Mouse (Mus musculus) MEL (cell line): Measurements from ENCODE around the gene Top1. TPM values are rescaled to one million over a fixed set of nuclear protein-coding genes. Genes with fewer than 3 reads are reported as not detected.

Experiments
- DNase-seq: peaks from one replicate; pipeline ENCODE4 v3.0.0; 2011; ENCODE audit warnings: low read depth, low spot score
- H3K27ac ChIP-seq: 2 replicates; pipeline ENCODE4 v1.5.1; 2012; ENCODE audit warnings: low read depth, mild to moderate bottlenecking, control low read depth, low read length, moderate library complexity; ENCODE audit not compliant: control insufficient read depth
- H3K27me3 ChIP-seq, 2 experiments: fragments of 150-350 bp in 1 of 2; sonication (generic) in 1 of 2; 2 replicates each; pipeline ENCODE4 v1.6.1; 2012; ENCODE audit warnings: low read length in 2 of 2, mild to moderate bottlenecking in 2 of 2, improper control_type of control experiment in 1 of 2, moderate library complexity in 1 of 2; ENCODE audit not compliant: insufficient read depth in 2 of 2, control insufficient read depth in 1 of 2
- H3K36me3 ChIP-seq, 2 experiments: 2 replicates each; pipeline ENCODE4 v1.6.1; 2012 to 2014; ENCODE audit warnings: low read length in 2 of 2, improper control_type of control experiment in 1 of 2, inconsistent platforms in 1 of 2, mild to moderate bottlenecking in 1 of 2; ENCODE audit not compliant: insufficient read depth in 2 of 2, control insufficient read depth in 1 of 2
- H3K4me1 ChIP-seq, 2 experiments: fragments of 150-350 bp in 1 of 2; sonication (generic) in 1 of 2; 2 replicates each; pipeline ENCODE4 v1.6.1; 2012; ENCODE audit warnings: low read length in 2 of 2, improper control_type of control experiment in 1 of 2, mild to moderate bottlenecking in 1 of 2; ENCODE audit not compliant: insufficient read depth in 2 of 2, control insufficient read depth in 1 of 2
- H3K4me3 ChIP-seq, 2 experiments: fragments of 150-350 bp in 1 of 2; sonication (generic) in 1 of 2; 2 replicates each; pipeline ENCODE4 v1.5.1; 2012; ENCODE audit warnings: low read depth in 2 of 2, low read length in 2 of 2, mild to moderate bottlenecking in 2 of 2, moderate library complexity in 2 of 2, control low read depth in 1 of 2, improper control_type of control experiment in 1 of 2; ENCODE audit not compliant: control insufficient read depth in 1 of 2, insufficient read depth in 1 of 2
- H3K79me2 ChIP-seq: 2 replicates; pipeline ENCODE4 v1.6.1; 2012; ENCODE audit warnings: mild to moderate bottlenecking, low read length, moderate library complexity; ENCODE audit not compliant: control insufficient read depth, poor library complexity, insufficient read depth
- H3K9ac ChIP-seq: 2 replicates; pipeline ENCODE4 v1.6.1; 2012; ENCODE audit warnings: low read depth, mild to moderate bottlenecking, control low read depth, low read length, moderate library complexity; ENCODE audit not compliant: control insufficient read depth, poor library complexity, severe bottlenecking
- H3K9me3 ChIP-seq: fragments of 150-350 bp; sonication (generic); replicated peaks from 2 replicates; pipeline ENCODE4 v1.6.1; 2012; ENCODE audit warnings: mild to moderate bottlenecking, low read length, improper control_type of control experiment, moderate library complexity; ENCODE audit not compliant: insufficient read depth
- BHLHE40 ChIP-seq: IDR thresholded peaks from 2 replicates; pipeline ENCODE4 v1.6.1; 2012; ENCODE audit warnings: low read depth, mild to moderate bottlenecking, inconsistent platforms, low read length, improper control_type of control experiment, borderline replicate concordance
- CTCF ChIP-seq, 3 experiments: IDR thresholded peaks in 2 of 3; conservative IDR thresholded peaks in 1 of 3; 2 replicates each; pipeline ENCODE4 v1.5.1; 2011 to 2012; ENCODE audit warnings: low read length in 3 of 3, low read depth in 2 of 3, mild to moderate bottlenecking in 2 of 3, improper control_type of control experiment in 1 of 3, inconsistent platforms in 1 of 3, mixed read lengths in 1 of 3, moderate library complexity in 1 of 3; ENCODE audit not compliant: control insufficient read depth in 1 of 3, insufficient read depth in 1 of 3, poor library complexity in 1 of 3, severe bottlenecking in 1 of 3
- E2F4 ChIP-seq: IDR thresholded peaks from 2 replicates; pipeline ENCODE4 v1.6.1; 2011; ENCODE audit warnings: low read depth, low read length, improper control_type of control experiment, borderline replicate concordance
- ETS1 ChIP-seq: IDR thresholded peaks from 2 replicates; pipeline ENCODE4 v1.6.1; 2012; ENCODE audit warnings: low read depth, mild to moderate bottlenecking, inconsistent platforms, low read length, improper control_type of control experiment, moderate library complexity
- GABPA ChIP-seq: IDR thresholded peaks from 2 replicates; pipeline ENCODE4 v1.6.1; 2012; ENCODE audit warnings: low read depth, mild to moderate bottlenecking, inconsistent platforms, low read length, improper control_type of control experiment, moderate library complexity
- GATA1 ChIP-seq: IDR thresholded peaks from 2 replicates; pipeline ENCODE4 v1.6.1; 2011; ENCODE audit warnings: low read depth, low read length, improper control_type of control experiment
- JUND ChIP-seq: IDR thresholded peaks from 2 replicates; pipeline ENCODE4 v1.6.1; 2011; ENCODE audit warnings: low read depth, mild to moderate bottlenecking, improper control_type of control experiment, low read length
- KAT2A ChIP-seq: conservative IDR thresholded peaks from 2 replicates; pipeline ENCODE4 v1.6.1; 2012; ENCODE audit warnings: low read depth, low read length, improper control_type of control experiment, inconsistent platforms
- MAFK ChIP-seq: IDR thresholded peaks from 2 replicates; pipeline ENCODE4 v1.6.1; 2011; ENCODE audit warnings: low read depth, mild to moderate bottlenecking, low read length, improper control_type of control experiment, borderline replicate concordance
- POLR2AphosphoS5 ChIP-seq: IDR thresholded peaks from 2 replicates; pipeline ENCODE4 v1.6.1; 2012; ENCODE audit warnings: low read depth, borderline replicate concordance, mild to moderate bottlenecking, inconsistent platforms, low read length, moderate library complexity, mixed read lengths
- SIN3A ChIP-seq: IDR thresholded peaks from 2 replicates; pipeline ENCODE4 v1.6.1; 2012; ENCODE audit warnings: low read length, improper control_type of control experiment, inconsistent platforms
- SMC3 ChIP-seq: IDR thresholded peaks from 2 replicates; pipeline ENCODE4 v1.6.1; 2011; ENCODE audit warnings: low read depth, low read length, improper control_type of control experiment
- TAL1 ChIP-seq: IDR thresholded peaks from 2 replicates; pipeline ENCODE4 v1.6.1; 2012; ENCODE audit warnings: mild to moderate bottlenecking, inconsistent platforms, low read length, moderate library complexity, mixed read lengths
- TBP ChIP-seq: IDR thresholded peaks from 2 replicates; pipeline ENCODE4 v1.8.0; 2011; ENCODE audit warnings: low read depth, low read length, improper control_type of control experiment
- UBTF ChIP-seq: IDR thresholded peaks from 2 replicates; pipeline ENCODE4 v1.6.1; 2012; ENCODE audit warnings: low read depth, mild to moderate bottlenecking, inconsistent platforms, low read length, improper control_type of control experiment, moderate library complexity, borderline replicate concordance; ENCODE audit not compliant: insufficient read depth
- USF1 ChIP-seq: IDR thresholded peaks from 2 replicates; pipeline ENCODE4 v1.6.1; 2014; ENCODE audit warnings: low read depth, mild to moderate bottlenecking, inconsistent platforms, low read length, improper control_type of control experiment, moderate library complexity
- ZC3H11A ChIP-seq: IDR thresholded peaks from 2 replicates; pipeline ENCODE4 v1.6.1; 2012; ENCODE audit warnings: low read depth, mild to moderate bottlenecking, inconsistent platforms, low read length, improper control_type of control experiment
- ZNF384 ChIP-seq: IDR thresholded peaks from 2 replicates; pipeline ENCODE4 v1.6.1; 2012; ENCODE audit warnings: low read depth, mild to moderate bottlenecking, inconsistent platforms, low read length, improper control_type of control experiment
- polyA plus RNA-seq, 2 experiments: library from polyadenylated mRNA; stranded (reverse) in 1 of 2; unstranded in 1 of 2; fragments of >175 nt in 1 of 2; fragments of >200 nt in 1 of 2; gene quantifications; 2 replicates each; pipeline versions ENCODE4 v1.2.1 to v1.2.4; 2012; ENCODE audit warnings: low replicate concordance in 2 of 2, low read depth in 1 of 2; ENCODE audit not compliant: insufficient read length in 2 of 2, insufficient read depth in 1 of 2, missing spikeins in 1 of 2
- total RNA-seq: library from RNA; depleted of rRNA; stranded (reverse); fragments of 300-350 nt; gene quantifications from 2 replicates; pipeline ENCODE4 v1.2.3, GENCODE M21; 2012

Top1 gene
- total and polyA plus RNA-seq, 3 experiments, result 33.5 to 123 (median 73.3) TPM

- no peak overlapping the region for H3K4me3 ChIP-seq
- no peaks in the 10 kb centered on the region for H3K4me1 ChIP-seq
- no peak overlapping the region for H3K27ac ChIP-seq
- H3K36me3 ChIP-seq, result no peaks in the 10 kb centered on the region
- TF ChIP-seq ZNF384 (no peak), SMC3 (no peak), GATA1 (no peak), JUND (no peak), CTCF (IDR thresholded peaks at IDR 0.05 in 2 of 3, conservative IDR thresholded peaks at IDR 0.05 in 1 of 3; ENCODE audit: control insufficient read depth in 1 of 3, insufficient read depth in 1 of 3, low read depth in 2 of 3, low read length in 3 of 3, poor library complexity in 1 of 3, severe bottlenecking in 1 of 3) (no peak), BHLHE40 (no peak), E2F4 (no peak), TBP (no peak), ZC3H11A (no peak), POLR2AphosphoS5 (no peak), ETS1 (no peak), MAFK (no peak)
- no peaks in the 10 kb centered on the region for H3K9me3 ChIP-seq
- H3K9ac ChIP-seq, result no peak overlapping the region
- H3K79me2 ChIP-seq, result no peaks in the 10 kb centered on the region
- no peak for DNase-seq
- H3K27me3 ChIP-seq, result no peaks in the 10 kb centered on the region
Measured at GRCm38 (mm10) chr2:160628055-160628454, 17.6 kb upstream of the Top1 start.

GRCm38 (mm10) chr2:160628666-160629527, 16.8 kb upstream of the Top1 start:
- TF ChIP-seq POLR2AphosphoS5 (no peak), ZNF384 (peak; percentile 59; the same call in 1 of the 2 replicates), TAL1 (peak; percentile 17; the same call in 1 of the 2 replicates), ETS1 (no peak), GABPA (no peak), KAT2A (no peak), USF1 (no peak), SIN3A (no peak), UBTF (no peak)
- TF ChIP-seq, all 39 proteins: peak for 2
- Histone ChIP-seq H3K36me3 (no peaks in the 10 kb centered on the region), H3K27me3 (no peaks in the 10 kb centered on the region), H3K9ac (no peak overlapping the region), H3K9me3 (no peaks in the 10 kb centered on the region), H3K4me3 (no peak overlapping the region), H3K79me2 (no peaks in the 10 kb centered on the region), H3K27ac (no peak overlapping the region), H3K4me1 (no peaks in the 10 kb centered on the region)
- no peak for DNase-seq
